Mouse (Mus musculus) embryonic facial prominence, embryonic 14.5 days (tissue): ENCODE measurements around the gene Mroh2a. TPM values are rescaled to one million over a fixed set of nuclear protein-coding genes. Genes with fewer than 3 reads are reported as not detected.
A peak's percentile ranks its signal among the peaks of the same experiment; 100 is the strongest.

Experiments
- ATAC-seq: fragments of 200-750 bp; cut with Nextera tagmentation; 2 replicates; pipeline ENCODE4 v1.8.0; 2017; ENCODE audit warnings: low read depth, moderate number of reproducible peaks, moderate TSS enrichment
- DNase-seq: peaks from one replicate; pipeline ENCODE4 v3.0.0-alpha.2; 2015; ENCODE audit warnings: low spot score
- H3K27ac ChIP-seq: fragments of 300-500 bp; sonication (generic); replicated peaks from 2 replicates; pipeline ENCODE4 v1.5.1; 2014; ENCODE audit warnings: low read depth, mild to moderate bottlenecking, low read length, moderate library complexity
- H3K27me3 ChIP-seq: fragments of 300-500 bp; sonication (generic); replicated peaks from 2 replicates; pipeline ENCODE4 v1.6.1; 2014; ENCODE audit warnings: low read length; ENCODE audit not compliant: control insufficient read depth, insufficient read depth
- H3K36me3 ChIP-seq: fragments of 300-500 bp; sonication (generic); 2 replicates; pipeline ENCODE4 v1.6.1; 2014; ENCODE audit warnings: low read length, mixed read lengths; ENCODE audit not compliant: control insufficient read depth, insufficient read depth
- H3K4me1 ChIP-seq: fragments of 300-500 bp; sonication (generic); 2 replicates; pipeline ENCODE4 v1.6.1; 2014; ENCODE audit warnings: antibody characterized with exemption, low read length; ENCODE audit not compliant: control insufficient read depth, insufficient read depth
- H3K4me2 ChIP-seq: fragments of 300-500 bp; sonication (generic); 2 replicates; pipeline ENCODE4 v1.6.1; 2014; ENCODE audit warnings: low read depth, mild to moderate bottlenecking, low read length, moderate library complexity, mixed read lengths
- H3K4me3 ChIP-seq: fragments of 300-500 bp; sonication (generic); 2 replicates; pipeline ENCODE4 v1.5.1; 2014; ENCODE audit warnings: low read depth, mild to moderate bottlenecking, low read length
- H3K9ac ChIP-seq: fragments of 300-500 bp; sonication (generic); 2 replicates; pipeline ENCODE4 v1.6.1; 2014; ENCODE audit warnings: low read depth, mild to moderate bottlenecking, low read length, moderate library complexity, mixed read lengths
- H3K9me3 ChIP-seq: fragments of 300-500 bp; sonication (generic); 2 replicates; pipeline ENCODE4 v1.6.1; 2016; ENCODE audit warnings: low read length; ENCODE audit not compliant: control insufficient read depth
- WGBS: fragments of 180-500 bp; shearing (Covaris S2); extraction: QIAGEN DNeasy Blood & Tissue Kit; methylation state at CpG from one replicate; pipeline ENCODE4 v1.1.7; 2014; 5-methylcytosine and 5-hydroxymethylcytosine counted together
- polyA plus RNA-seq: library from polyadenylated mRNA; unstranded; fragments of >200 nt; fragmentation: Nextera tagmentation; extraction: Ambion mirVana; gene quantifications from 2 replicates; pipeline ENCODE4 v1.2.1, GENCODE M21; 2014

Mroh2a gene
- polyA plus RNA-seq, 1 experiment from 2014 or later: 1.7 TPM

- 14% methylated on average over 27 of the region's 62 CpGs for WGBS
- Histone ChIP-seq H3K9me3 (peaks cover 17% of the 10 kb centered on the region), H3K36me3 (no peaks in the 10 kb centered on the region), H3K4me1 (no peaks in the 10 kb centered on the region; the same call in 1 of the 2 replicates), H3K9ac (peak within 1 kb of the TSS; percentile 73), H3K27me3 (no peaks in the 10 kb centered on the region), H3K27ac (no peak within 1 kb of the TSS), H3K4me3 (peak within 1 kb of the TSS; percentile 51), H3K4me2 (peak within 1 kb of the TSS; percentile 77)
- ATAC-seq: peak; percentile 99
- peak; percentile 93 for DNase-seq
Observed at GRCm38 (mm10) chr1:88205294-88205922, 21.4 kb upstream of the Mroh2a start, which contains the start of gene Dnajb3. TSS of gene Dnajb3 (minus strand) at chr1:88205782.

GRCm38 (mm10) chr1:88206843-88207479, 19.8 kb upstream of the Mroh2a start:
- H3K9me3 ChIP-seq: peaks cover 25% of the 10 kb centered on the region
- no peak overlapping the region for H3K9ac ChIP-seq
- no peaks in the 10 kb centered on the region for H3K36me3 ChIP-seq
- no peak overlapping the region for H3K4me2 ChIP-seq
- no peak overlapping the region for H3K27ac ChIP-seq
- no peaks in the 10 kb centered on the region; the same call in 1 of the 2 replicates for H3K4me1 ChIP-seq
- ATAC-seq (no peak), DNase-seq (no peak)
- 77% methylated on average over 2 of the region's 2 CpGs for WGBS
- H3K4me3 ChIP-seq: no peak overlapping the region
- no peaks in the 10 kb centered on the region for H3K27me3 ChIP-seq

- H3K27ac ChIP-seq: no peak within 1 kb of the TSS
- no peak within 1 kb of the TSS for H3K4me2 ChIP-seq
- H3K27me3 ChIP-seq: no peaks in the 10 kb centered on the region
- DNase-seq (peak; percentile 43), ATAC-seq (peak; percentile 14; the same call in 1 of the 2 replicates)
- 67% methylated on average over 8 of the region's 8 CpGs for WGBS
- H3K4me1 ChIP-seq: no peaks in the 10 kb centered on the region
- H3K9me3 ChIP-seq: peaks cover 50% of the 10 kb centered on the region
- H3K36me3 ChIP-seq: no peaks in the 10 kb centered on the region
- no peak within 1 kb of the TSS for H3K9ac ChIP-seq
- no peak within 1 kb of the TSS for H3K4me3 ChIP-seq
Observed at GRCm38 (mm10) chr1:88211812-88212211, 15.0 kb upstream of the Mroh2a start, which contains the start of gene Ugt1a1. TSS of gene Ugt1a1 (plus strand) at chr1:88211959.

GRCm38 (mm10) chr1:88212341-88213045, 14.3 kb upstream of the Mroh2a start:
- Histone ChIP-seq H3K4me1 (no peaks in the 10 kb centered on the region), H3K4me2 (no peak overlapping the region), H3K9ac (no peak overlapping the region), H3K36me3 (no peaks in the 10 kb centered on the region), H3K4me3 (no peak overlapping the region), H3K27ac (no peak overlapping the region), H3K27me3 (no peaks in the 10 kb centered on the region), H3K9me3 (peaks cover 50% of the 10 kb centered on the region)
- peak; percentile 13 for DNase-seq
- no peak for ATAC-seq
- 61% methylated on average over 8 of the region's 8 CpGs for WGBS

- ATAC-seq: no peak
Observed at GRCm38 (mm10) chr1:88213061-88213460, 13.7 kb upstream of the Mroh2a start.

GRCm38 (mm10) chr1:88213766-88214461, 12.9 kb upstream of the Mroh2a start:
- H3K27ac ChIP-seq: no peak overlapping the region
- peaks cover 50% of the 10 kb centered on the region for H3K9me3 ChIP-seq
- DNase-seq (peak; percentile 7), ATAC-seq (no peak)
- no peaks in the 10 kb centered on the region for H3K27me3 ChIP-seq
- no peaks in the 10 kb centered on the region for H3K4me1 ChIP-seq
- no peak overlapping the region for H3K9ac ChIP-seq
- H3K4me3 ChIP-seq: no peak overlapping the region
- no peak overlapping the region for H3K4me2 ChIP-seq
- 78% methylated on average over 2 of the region's 2 CpGs for WGBS
- no peaks in the 10 kb centered on the region for H3K36me3 ChIP-seq

More at GRCm38 (mm10) chr1:88213061-88213460, 13.7 kb upstream of the Mroh2a start:
- Histone ChIP-seq H3K27me3 (no peaks in the 10 kb centered on the region), H3K4me3 (no peak overlapping the region), H3K4me1 (no peaks in the 10 kb centered on the region), H3K4me2 (no peak overlapping the region), H3K27ac (no peak overlapping the region), H3K36me3 (no peaks in the 10 kb centered on the region), H3K9ac (no peak overlapping the region), H3K9me3 (peaks cover 50% of the 10 kb centered on the region)
- 65% methylated on average over 1 of the region's 1 CpGs for WGBS
- DNase-seq: no peak

DNA sequence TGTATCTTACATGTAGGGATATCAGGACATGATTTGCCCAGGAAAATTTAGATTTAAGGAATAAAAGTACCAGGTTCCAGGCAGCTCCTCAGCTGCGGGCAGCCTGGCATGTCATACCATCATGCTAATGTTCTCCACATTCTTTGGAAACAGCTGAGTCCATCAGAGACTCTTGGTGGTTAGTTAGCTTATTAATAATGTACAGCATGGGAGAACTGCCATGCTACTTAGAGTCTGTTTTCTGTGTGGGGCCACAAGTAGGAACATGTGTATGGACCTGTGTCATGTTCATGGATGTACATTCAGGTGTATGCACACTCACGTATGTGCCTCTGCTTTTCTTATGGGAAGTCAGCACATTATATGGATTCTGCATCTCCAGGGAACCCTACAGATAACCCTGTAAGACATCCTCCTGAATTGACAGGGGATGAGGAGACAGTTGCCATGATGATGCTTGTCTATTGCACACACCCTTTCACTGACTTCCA, 12.3 kb upstream of the Mroh2a start:
- H3K9ac ChIP-seq: no peak overlapping the region
- no peak overlapping the region for H3K4me2 ChIP-seq
- no peaks in the 10 kb centered on the region for H3K27me3 ChIP-seq
- H3K9me3 ChIP-seq: peaks cover 50% of the 10 kb centered on the region
- no peak for ATAC-seq
- DNase-seq: peak; percentile 4
- no peak overlapping the region for H3K27ac ChIP-seq
- 75% methylated on average over 2 of the region's 2 CpGs for WGBS
- H3K4me1 ChIP-seq: no peaks in the 10 kb centered on the region
- no peak overlapping the region for H3K4me3 ChIP-seq
- H3K36me3 ChIP-seq: no peaks in the 10 kb centered on the region
